In genomic region chr11:97187764-97188642, GRCm38 (mm10) we compare ENCODE assay signal across 8 mouse cellular contexts. TPM values are rescaled to one million over a fixed set of nuclear protein-coding genes. Genes with fewer than 3 reads are reported as not detected.
DNase-seq lines count a peak whose midpoint lies in the region; ATAC-seq and TF ChIP-seq lines count a peak whose summit lies in the region.

Gene Kpnb1 (minus strand): TSS chr11:97187881.

- peaks cover 34% of the 10 kb centered on the region for H3K36me3 ChIP-seq in kidney, embryonic 14.5 days (ENCODE audit: control insufficient read depth, insufficient read depth, low read length)
- peaks cover 31% of the 10 kb centered on the region for H3K36me3 ChIP-seq in limb, embryonic 15.5 days

- ATAC-seq in kidney, embryonic 14.5 days (ENCODE audit: low FRiP score, low TSS enrichment): peak; percentile 97
- ATAC-seq in limb, embryonic 15.5 days (ENCODE audit: insufficient number of reproducible peaks, low FRiP score, low TSS enrichment, low read depth): peak; percentile 96

- WGBS in kidney, embryonic 14.5 days: under 1% methylated on average over 95 of the region's 101 CpGs
- WGBS in limb, embryonic 15.5 days: under 1% methylated on average over 94 of the region's 101 CpGs

- H3K9me3 ChIP-seq in kidney, embryonic 14.5 days (ENCODE audit: control insufficient read depth, low read length): no peaks in the 10 kb centered on the region
- no peaks in the 10 kb centered on the region for H3K9me3 ChIP-seq in limb, embryonic 15.5 days

- no peak for TF ChIP-seq POLR2A in bone marrow macrophage, adult 2 months (IDR thresholded peaks at IDR 0.05; ENCODE audit: borderline replicate concordance, low read depth, low read length)
- peak; percentile 79 for TF ChIP-seq POLR2A in embryonic fibroblast, embryonic 13.5 days (IDR thresholded peaks at IDR 0.05; ENCODE audit: low read depth, low read length)

- H3K4me2 ChIP-seq in kidney, embryonic 14.5 days (replicated peaks; ENCODE audit: low read depth, low read length): peak within 1 kb of the TSS; percentile 77
- peak within 1 kb of the TSS; percentile 86 for H3K4me2 ChIP-seq in limb, embryonic 15.5 days

- H3K9ac ChIP-seq in kidney, embryonic 14.5 days (ENCODE audit: low read depth, low read length): peak within 1 kb of the TSS; percentile 96
- peak within 1 kb of the TSS; percentile 79 for H3K9ac ChIP-seq in limb, embryonic 15.5 days

- no peaks in the 10 kb centered on the region for H3K27me3 ChIP-seq in kidney, embryonic 14.5 days (ENCODE audit: control insufficient read depth, insufficient read depth, low read length)
- H3K27me3 ChIP-seq in limb, embryonic 15.5 days: no peaks in the 10 kb centered on the region

- H3K27ac ChIP-seq in bone marrow macrophage, adult 2 months (ENCODE audit: insufficient read depth, low read depth, low read length): peak within 1 kb of the TSS; percentile 87
- H3K27ac ChIP-seq in embryonic fibroblast, embryonic 13.5 days (ENCODE audit: insufficient read depth, low read length): peak within 1 kb of the TSS; percentile 93
- peak within 1 kb of the TSS; percentile 98 for H3K27ac ChIP-seq in kidney, embryonic 14.5 days (ENCODE audit: low read depth, low read length)
- H3K27ac ChIP-seq in limb, embryonic 15.5 days: peak within 1 kb of the TSS; percentile 96

- DNase-seq in A20 (ENCODE audit: low read depth, low spot score): peak; percentile 100
- DNase-seq in heart, adult 9 months (ENCODE audit: low spot score in 2 of 2): peak; percentile 98 to 99
- DNase-seq in monocyte, adult 2 months (ENCODE audit: low read depth in 1 of 2, low spot score in 2 of 2): peak; percentile 97
- DNase-seq in spleen, postnatal 36 days (ENCODE audit: low spot score in 2 of 2): peak; percentile 99 to 100

- H3K4me1 ChIP-seq in bone marrow macrophage, adult 2 months (ENCODE audit: control insufficient read depth, insufficient read depth, low read length): peaks cover 12% of the 10 kb centered on the region
- peaks cover 17% of the 10 kb centered on the region for H3K4me1 ChIP-seq in embryonic fibroblast, embryonic 13.5 days (ENCODE audit: control insufficient read depth, insufficient read depth, low read length)
- peaks cover 24% of the 10 kb centered on the region for H3K4me1 ChIP-seq in kidney, embryonic 14.5 days (ENCODE audit: control insufficient read depth, insufficient read depth, low read length)
- H3K4me1 ChIP-seq in limb, embryonic 15.5 days: peaks cover 32% of the 10 kb centered on the region

- TF ChIP-seq CTCF in bone marrow macrophage, adult 2 months (IDR thresholded peaks at IDR 0.05; ENCODE audit: low read depth, low read length): no peak
- no peak for TF ChIP-seq CTCF in embryonic fibroblast, embryonic 13.5 days (IDR thresholded peaks at IDR 0.05; ENCODE audit: borderline replicate concordance, insufficient read depth, low read length)

- H3K4me3 ChIP-seq in bone marrow macrophage, adult 2 months (ENCODE audit: insufficient read depth, low read length): peak within 1 kb of the TSS; percentile 87
- peak within 1 kb of the TSS; percentile 86 for H3K4me3 ChIP-seq in embryonic fibroblast, embryonic 13.5 days (ENCODE audit: insufficient read depth, low read length)
- peak within 1 kb of the TSS; percentile 89 for H3K4me3 ChIP-seq in kidney, embryonic 14.5 days (ENCODE audit: low read length)
- peak within 1 kb of the TSS; percentile 72 for H3K4me3 ChIP-seq in limb, embryonic 15.5 days

RNA-seq across cellular contexts. Expression of gene Kpnb1, which starts in this region (rescaled TPM):
- polyA plus RNA-seq in bone marrow macrophage, adult 2 months (2012; ENCODE audit: insufficient read depth, insufficient read length, missing spikeins): 84.9 and 87.9 TPM in 2 replicates
- 272 and 280 TPM in 2 replicates for polyA plus RNA-seq in embryonic fibroblast, embryonic 13.5 days (2011; ENCODE audit: insufficient read length, low read depth, missing spikeins)
- polyA plus RNA-seq in kidney, embryonic 14.5 days (2014; fragmentation: Nextera tagmentation; extraction: Ambion mirVana): 60.0 and 84.3 TPM in 2 replicates
- polyA plus RNA-seq in limb, embryonic 15.5 days (2015; fragmentation: Nextera tagmentation; extraction: Ambion mirVana): 42.7 and 44.3 TPM in 2 replicates

Comparison
In these comparisons a context has a peak if more than half of its experiments do, and no peak if none do; other contexts are left out.
1. Peak in every context shown above with its lines: DNase-seq, ATAC-seq, H3K4me3 ChIP-seq and H3K27ac ChIP-seq.